Mouse (Mus musculus) olfactory bulb, adult 2 months (tissue): ENCODE measurements around the gene Ssbp4.

Experiments used
- CTCF ChIP-seq: fragments of 200-500 bp; IDR thresholded peaks from 2 replicates; pipeline ENCODE4 v1.5.1; 2012; ENCODE audit warnings: low read depth, mild to moderate bottlenecking, low read length, moderate library complexity; ENCODE audit not compliant: insufficient read depth
- POLR2A ChIP-seq: fragments of 200-500 bp; IDR thresholded peaks from 2 replicates; pipeline ENCODE4 v1.6.1; 2012; ENCODE audit warnings: mild to moderate bottlenecking, low read depth, low read length, moderate library complexity; ENCODE audit not compliant: insufficient read depth

GRCm38 (mm10) chr8:70607898-70608748 is 549 bp downstream of the Ssbp4 start:
- TF ChIP-seq CTCF, result no peak
- TF ChIP-seq POLR2A, result peak; percentile 95; the same call in 1 of the 2 replicates
